Mouse (Mus musculus): ENCODE measurements around the gene Akap6.

Akap6 gene

GRCm38 (mm10) chr12:52910345-52910744 lies 211.2 kb downstream of the Akap6 start:
- no peak for DNase-seq (ENCODE audit: low spot score in 2 of 2)

GRCm38 (mm10) chr12:52910819-52911218 lies 211.6 kb downstream of the Akap6 start:
- peak; percentile 77 to 82 for DNase-seq (ENCODE audit: low spot score in 2 of 2)

GRCm38 (mm10) chr12:52918939-52919338 lies 219.8 kb downstream of the Akap6 start:
- DNase-seq (ENCODE audit: low spot score in 2 of 2): no peak

- DNase-seq (ENCODE audit: low spot score in 2 of 2): no peak
Observed at GRCm38 (mm10) chr12:52922510-52922909, 223.3 kb downstream of the Akap6 start.

GRCm38 (mm10) chr12:52925448-52925847 lies 226.3 kb downstream of the Akap6 start:
- DNase-seq (ENCODE audit: low spot score in 2 of 2): no peak

- no peak for DNase-seq (ENCODE audit: low spot score in 2 of 2)
Observed at GRCm38 (mm10) chr12:52933832-52934231, 234.6 kb downstream of the Akap6 start.

- DNase-seq (ENCODE audit: low spot score in 2 of 2): no peak
Observed at GRCm38 (mm10) chr12:52934989-52935388, 235.8 kb downstream of the Akap6 start.

- no peak for DNase-seq (ENCODE audit: low spot score in 2 of 2)
Observed at GRCm38 (mm10) chr12:52938786-52939185, 239.6 kb downstream of the Akap6 start.

GRCm38 (mm10) chr12:52939324-52939946 lies 240.3 kb downstream of the Akap6 start:
- DNase-seq (ENCODE audit: low spot score in 2 of 2): no peak

- DNase-seq (ENCODE audit: low spot score in 2 of 2): no peak
Observed at GRCm38 (mm10) chr12:52941941-52942340, 242.8 kb downstream of the Akap6 start.

- no peak for DNase-seq (ENCODE audit: low spot score in 2 of 2)
Observed at GRCm38 (mm10) chr12:52944274-52944673, 245.1 kb downstream of the Akap6 start.

- DNase-seq (ENCODE audit: low spot score in 2 of 2): no peak
Observed at GRCm38 (mm10) chr12:52944949-52945348, 245.8 kb downstream of the Akap6 start.

GRCm38 (mm10) chr12:52950660-52951059 lies 251.5 kb downstream of the Akap6 start:
- no peak for DNase-seq (ENCODE audit: low spot score in 2 of 2)

GRCm38 (mm10) chr12:52957587-52957986 lies 258.4 kb downstream of the Akap6 start:
- no peak for DNase-seq (ENCODE audit: low spot score in 2 of 2)

- no peak for DNase-seq (ENCODE audit: low spot score in 2 of 2)
Observed at GRCm38 (mm10) chr12:52957994-52958393, 258.8 kb downstream of the Akap6 start.

GRCm38 (mm10) chr12:52991745-52992144 lies 292.6 kb downstream of the Akap6 start:
- peak in 1 of 2 experiments; percentile 24 for DNase-seq (ENCODE audit: low spot score in 2 of 2)

GRCm38 (mm10) chr12:53012336-53012735 lies 313.2 kb downstream of the Akap6 start:
- no peak for DNase-seq (ENCODE audit: low spot score in 2 of 2)

GRCm38 (mm10) chr12:53014539-53014938 lies 315.4 kb downstream of the Akap6 start:
- no peak for DNase-seq (ENCODE audit: low spot score in 2 of 2)

- no peak for DNase-seq (ENCODE audit: low spot score in 2 of 2)
Observed at GRCm38 (mm10) chr12:53024575-53025246, 325.5 kb downstream of the Akap6 start.

- DNase-seq (ENCODE audit: low spot score in 2 of 2): peak in 1 of 2 experiments; percentile 23
Observed at GRCm38 (mm10) chr12:53027308-53027707, 328.1 kb downstream of the Akap6 start.

GRCm38 (mm10) chr12:53028926-53029325 lies 329.7 kb downstream of the Akap6 start:
- DNase-seq (ENCODE audit: low spot score in 2 of 2): peak; percentile 42 to 68

GRCm38 (mm10) chr12:53029910-53030309 lies 330.7 kb downstream of the Akap6 start:
- no peak for DNase-seq (ENCODE audit: low spot score in 2 of 2)

GRCm38 (mm10) chr12:53032762-53033161 lies 333.6 kb downstream of the Akap6 start:
- DNase-seq (ENCODE audit: low spot score in 2 of 2): peak in 1 of 2 experiments; percentile 39
